Mouse (Mus musculus) liver, embryonic 14.5 days (tissue): ENCODE measurements around the gene Gen1.

Source experiments
- CTCF ChIP-seq: IDR thresholded peaks from 2 replicates; pipeline ENCODE4 v1.5.1; 2016; ENCODE audit warnings: antibody characterized with exemption, low read depth, control low read depth
- EP300 ChIP-seq: IDR thresholded peaks from 2 replicates; pipeline ENCODE4 v1.6.1; 2016; ENCODE audit warnings: antibody characterized with exemption, low read depth

DNA sequence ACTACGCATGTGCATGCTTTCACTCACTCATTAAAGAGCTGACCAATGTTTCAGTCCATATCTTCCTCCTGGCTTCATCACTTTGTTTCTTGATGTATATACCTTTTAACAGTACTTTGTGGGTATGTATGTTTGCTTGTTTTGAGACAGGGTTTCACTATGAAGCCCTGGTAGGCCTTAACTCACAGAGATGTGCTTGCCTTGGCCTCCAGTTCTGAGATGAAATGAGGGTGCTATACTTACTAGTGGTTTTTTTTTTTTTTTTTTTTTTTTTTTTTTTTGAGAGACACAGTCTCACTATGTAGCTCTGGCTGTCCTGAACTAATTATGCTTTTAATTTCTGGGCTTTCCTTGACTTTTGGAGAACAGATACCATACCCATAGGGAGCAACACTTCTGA lies 18.1 kb downstream of the Gen1 start:
- TF ChIP-seq CTCF (no peak), EP300 (no peak)
